Mouse (Mus musculus): ENCODE measurements at regions not wholly inside any gene's neighbourhood (a gene's known extent, or its start where the extent isn't known, plus 50 kb on each side); places are given as distances from the start of the nearest gene placed in this dataset.
A peak's percentile ranks its signal among the peaks of the same experiment; 100 is the strongest.

DNA sequence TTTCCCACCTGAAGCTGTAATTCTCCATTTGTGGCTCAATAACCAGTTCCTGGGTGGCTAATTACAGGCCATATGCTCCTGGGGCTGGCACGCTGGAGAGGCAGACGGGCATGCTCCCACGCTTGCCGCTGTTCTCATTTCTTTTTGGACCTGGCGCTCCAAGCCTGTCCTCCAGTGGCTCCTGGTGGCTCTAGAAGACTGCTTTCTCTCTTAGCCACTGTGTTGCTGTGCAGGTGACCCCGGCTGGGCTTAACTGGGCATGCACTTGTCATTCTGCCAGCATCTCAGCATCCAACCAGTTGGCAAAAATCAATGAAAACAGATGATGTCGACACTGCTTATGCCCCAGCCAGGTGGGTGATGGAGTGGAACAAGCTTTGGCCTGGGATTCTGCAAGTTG, 1944.6 kb upstream of the Lrrc6 start:
- DNase-seq (ENCODE audit: low spot score): no peak

DNA sequence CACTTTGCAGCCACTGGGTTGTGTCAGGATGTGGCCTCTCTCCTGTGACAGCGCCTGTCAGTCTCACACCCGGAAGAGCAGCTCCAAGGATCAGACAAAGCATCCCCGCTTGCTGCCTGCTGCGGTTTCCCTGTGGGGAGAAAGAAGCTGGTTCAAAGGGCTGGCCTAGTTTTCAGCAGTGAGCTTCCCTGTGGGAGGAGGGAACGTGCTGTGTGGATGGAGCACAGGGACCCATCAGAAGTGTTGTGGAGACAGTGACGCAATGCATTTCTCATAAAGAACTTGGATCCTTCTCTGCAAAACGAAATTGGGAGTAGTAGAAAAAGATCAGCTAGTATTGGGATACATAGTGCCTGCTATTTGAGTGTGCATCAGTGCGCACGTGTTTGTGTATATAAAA, 1939.9 kb upstream of the Lrrc6 start:
- no peak for DNase-seq (ENCODE audit: low spot score)

DNA sequence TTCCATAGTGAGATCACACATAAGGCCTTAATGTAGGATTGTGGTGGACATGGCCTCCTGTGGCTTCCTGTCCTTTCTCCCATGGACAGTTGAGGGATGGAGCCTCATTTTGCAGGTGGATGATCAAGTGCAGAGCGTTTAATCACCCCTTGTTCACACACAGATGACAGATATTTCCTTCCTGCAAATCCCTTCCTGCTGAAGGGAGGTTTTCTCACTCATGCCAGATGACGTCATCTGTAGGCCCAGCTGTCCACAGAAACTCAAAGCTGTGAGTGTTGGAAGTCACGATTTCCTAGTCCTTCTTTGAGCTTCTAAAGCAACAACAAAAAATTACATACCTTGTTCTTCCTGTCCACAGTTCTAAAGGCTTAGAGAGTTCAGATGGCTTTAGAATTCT, 1935.3 kb upstream of the Lrrc6 start:
- DNase-seq (ENCODE audit: low spot score): no peak

DNA sequence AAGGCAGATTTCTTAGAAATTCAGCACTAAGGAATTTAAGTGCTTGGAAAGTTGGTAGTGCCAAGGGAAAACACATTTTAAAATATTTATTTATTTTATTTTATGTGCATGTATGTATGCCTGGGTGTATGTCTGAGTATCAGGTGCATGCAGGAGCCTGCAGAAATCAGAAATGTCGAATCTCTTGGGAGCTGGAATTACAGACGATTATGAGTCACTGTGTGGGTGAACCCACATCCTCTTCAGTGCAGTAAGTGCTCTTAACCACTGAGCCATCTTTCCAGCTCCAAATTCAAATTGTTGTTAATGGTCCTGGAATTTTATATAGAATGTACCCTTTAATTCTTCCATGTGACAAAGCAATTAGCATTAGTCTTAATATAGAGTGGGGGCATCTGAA, 1930.5 kb upstream of the Lrrc6 start:
- no peak for DNase-seq (ENCODE audit: low spot score)

DNA sequence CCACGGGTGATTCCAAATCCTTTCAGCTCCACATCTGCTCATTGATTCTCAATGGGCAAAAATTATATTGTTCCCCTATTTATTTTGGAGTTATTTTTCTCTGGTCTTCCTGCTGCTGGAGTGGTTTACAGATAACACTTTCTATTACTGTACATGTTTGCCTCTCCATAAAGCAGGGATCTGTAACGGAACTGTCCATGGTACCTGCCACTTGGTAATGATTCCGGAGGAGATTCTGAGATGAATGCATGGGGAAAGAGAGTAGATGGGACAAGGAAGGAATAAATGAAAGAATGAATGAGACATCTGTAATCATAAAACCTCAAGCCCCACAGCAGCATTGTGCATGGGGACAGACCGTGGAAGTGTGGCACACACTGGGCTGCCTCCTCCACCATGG, 1929.8 kb upstream of the Lrrc6 start:
- peak; percentile 45 for DNase-seq (ENCODE audit: low spot score)

DNA sequence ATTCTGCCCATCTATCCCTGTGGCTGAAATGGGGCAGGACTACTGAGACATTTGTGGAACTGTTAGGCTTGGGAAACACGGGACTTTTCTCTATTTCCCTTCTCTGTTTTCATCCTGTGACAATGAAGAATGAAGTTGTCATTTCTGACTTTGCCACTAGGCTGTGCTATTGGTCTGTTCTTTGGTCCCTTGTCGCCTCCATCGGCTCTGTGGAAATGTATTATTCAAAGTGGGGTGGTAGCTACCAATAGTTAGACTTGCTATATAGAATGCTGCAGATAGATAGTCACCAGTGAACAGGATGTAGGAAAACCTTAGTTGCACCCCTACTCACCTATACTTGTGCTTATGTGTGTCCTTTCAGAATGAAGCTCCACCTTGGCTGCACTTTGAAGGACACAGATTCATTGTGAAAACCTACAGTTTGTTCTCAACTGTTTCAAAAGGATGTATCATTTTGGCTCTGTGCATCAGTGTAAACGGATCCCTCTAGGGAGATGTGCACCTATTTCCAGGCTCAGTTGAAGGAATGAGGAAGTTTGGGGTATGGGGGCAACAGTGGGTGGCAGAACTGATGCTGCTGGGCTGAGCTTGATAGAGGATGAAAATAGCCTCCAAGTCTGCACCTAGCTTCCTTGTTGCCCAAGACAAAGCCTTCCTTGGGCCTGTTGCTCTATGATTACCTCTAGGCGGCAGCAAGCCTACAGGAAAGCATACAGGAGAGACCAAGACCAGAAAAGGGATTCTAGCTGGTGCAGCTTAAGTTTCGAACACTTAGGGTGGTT, 1927.9 kb upstream of the Lrrc6 start:
- peak; percentile 85 for DNase-seq (ENCODE audit: low spot score)

DNA sequence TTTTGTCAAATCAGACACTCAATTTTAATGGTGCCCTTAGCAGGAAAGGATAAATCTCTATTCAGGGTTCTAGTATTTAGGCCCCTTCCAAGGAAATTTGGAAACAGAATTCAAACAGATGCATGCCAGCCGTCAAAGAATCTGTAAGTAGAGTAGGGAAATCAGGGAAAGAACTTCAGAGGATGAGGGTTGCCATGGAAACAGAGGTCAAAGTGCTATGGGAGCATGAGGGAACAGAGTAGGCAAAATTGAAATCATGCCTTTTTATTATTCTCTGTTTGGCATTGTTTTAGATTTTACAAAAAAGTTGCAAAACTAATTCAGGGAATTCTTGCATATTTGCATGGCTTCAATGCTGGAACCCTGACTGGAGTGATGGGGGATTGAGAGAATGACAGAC, 1916.4 kb upstream of the Lrrc6 start:
- peak; percentile 34 for DNase-seq (ENCODE audit: low spot score)

DNA sequence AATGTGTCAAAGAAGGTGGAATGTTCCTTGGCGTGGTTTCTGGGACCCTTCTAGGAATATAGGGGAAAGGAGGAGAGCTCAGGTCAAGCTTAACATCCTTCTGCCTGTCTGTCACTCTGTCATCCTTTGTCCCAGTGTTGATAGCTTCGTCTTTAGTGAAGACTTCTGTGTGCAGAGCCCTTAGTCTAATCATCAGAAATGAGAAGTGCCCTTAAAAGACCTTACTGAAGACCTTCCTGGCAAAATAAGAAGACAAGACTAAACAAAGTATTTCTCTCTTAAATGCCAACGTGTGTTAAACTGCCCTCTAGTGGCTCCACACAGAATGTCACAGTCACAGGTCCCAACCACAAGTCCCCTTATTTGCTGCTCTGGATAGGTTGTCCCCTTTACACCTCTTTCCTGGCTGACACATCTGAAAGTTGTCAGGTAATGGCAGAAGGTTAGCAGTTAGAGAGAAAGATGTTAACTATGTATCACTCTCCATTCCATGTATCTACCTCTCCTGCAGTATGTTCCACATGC, 1914.8 kb upstream of the Lrrc6 start:
- DNase-seq (ENCODE audit: low spot score): peak; percentile 76

DNA sequence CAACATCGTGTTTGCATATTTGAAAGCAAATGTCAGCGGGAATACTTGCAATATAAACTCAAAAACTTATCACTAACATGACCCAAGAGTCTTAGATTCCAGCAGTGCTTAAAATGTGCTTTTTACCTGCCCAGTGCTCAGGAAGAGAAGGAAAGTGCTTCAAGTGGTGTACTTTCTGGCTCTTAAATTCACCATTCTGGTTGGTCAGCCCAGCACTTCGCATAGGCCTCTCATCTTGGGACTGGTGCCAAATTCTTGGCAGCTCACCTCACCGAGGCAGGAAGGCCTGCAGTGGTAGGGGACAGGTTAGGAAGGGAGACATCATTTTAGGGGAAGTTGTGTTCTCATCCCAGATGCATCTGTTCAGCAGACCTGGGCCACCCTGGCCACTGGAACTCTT, 1913.3 kb upstream of the Lrrc6 start:
- no peak for DNase-seq (ENCODE audit: low spot score)

DNA sequence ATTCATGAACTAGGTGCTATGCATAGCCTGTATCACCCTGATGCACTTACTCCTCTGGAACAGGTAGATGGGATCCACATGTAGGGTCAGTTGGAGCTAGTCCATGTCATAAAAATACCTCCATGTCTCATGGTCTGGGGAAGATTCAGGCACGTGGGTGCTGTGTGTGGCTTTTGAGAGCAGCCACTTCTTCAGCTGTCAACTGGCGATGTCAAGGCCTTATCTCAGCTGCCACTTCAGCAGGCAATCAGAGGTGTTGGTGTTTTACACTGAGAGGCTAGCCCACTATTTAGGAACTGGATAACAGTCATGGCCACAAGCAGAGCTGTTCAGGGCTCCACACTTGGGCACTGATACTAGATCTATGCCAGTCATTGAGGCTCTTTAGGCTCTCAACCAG, 1912.0 kb upstream of the Lrrc6 start:
- no peak for DNase-seq (ENCODE audit: low spot score)

DNA sequence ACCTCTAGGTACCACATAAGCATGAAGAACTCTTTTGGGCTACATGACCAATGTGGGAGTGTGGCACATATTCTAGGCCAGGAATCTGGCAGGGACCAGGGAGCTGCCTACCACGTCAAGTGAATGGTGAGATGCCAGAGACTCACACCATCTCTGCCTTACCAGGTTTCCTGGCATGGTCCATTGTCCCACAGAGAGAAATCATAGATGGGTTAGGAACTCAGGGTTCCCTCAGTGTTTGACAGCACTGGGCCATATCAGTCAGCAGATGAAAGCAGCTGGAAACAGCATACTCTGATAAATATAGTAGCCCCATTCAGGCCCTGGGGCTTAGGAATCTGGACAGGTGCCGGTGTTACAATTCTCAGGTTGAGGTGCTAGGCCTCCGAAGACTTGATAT, 1911.4 kb upstream of the Lrrc6 start:
- DNase-seq (ENCODE audit: low spot score): no peak

DNA sequence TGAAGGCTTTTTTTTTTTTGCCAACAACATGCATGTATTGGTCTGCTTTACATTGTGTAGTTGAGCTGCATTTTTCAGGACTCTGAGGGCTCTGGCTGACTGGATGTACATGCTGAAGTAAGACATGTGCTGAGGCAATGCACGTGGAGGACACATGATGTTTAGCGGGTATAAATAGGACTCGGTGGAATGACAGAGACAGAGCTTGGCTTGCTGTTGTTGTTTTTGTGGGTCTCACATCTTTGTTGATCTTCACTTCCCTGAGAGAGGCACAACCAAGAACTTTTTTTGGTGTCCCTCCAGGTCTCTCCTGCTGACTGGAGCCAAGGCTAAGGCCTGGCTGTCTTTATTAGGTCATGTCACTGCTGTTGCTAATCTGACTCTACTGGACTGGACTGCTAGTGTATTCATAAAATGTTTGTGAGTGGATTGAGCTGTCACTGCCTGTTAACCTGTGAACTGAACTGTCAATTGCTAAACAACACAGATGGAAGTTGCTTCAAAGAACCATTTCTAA, 1902.9 kb upstream of the Lrrc6 start:
- no peak for DNase-seq (ENCODE audit: low spot score)

DNA sequence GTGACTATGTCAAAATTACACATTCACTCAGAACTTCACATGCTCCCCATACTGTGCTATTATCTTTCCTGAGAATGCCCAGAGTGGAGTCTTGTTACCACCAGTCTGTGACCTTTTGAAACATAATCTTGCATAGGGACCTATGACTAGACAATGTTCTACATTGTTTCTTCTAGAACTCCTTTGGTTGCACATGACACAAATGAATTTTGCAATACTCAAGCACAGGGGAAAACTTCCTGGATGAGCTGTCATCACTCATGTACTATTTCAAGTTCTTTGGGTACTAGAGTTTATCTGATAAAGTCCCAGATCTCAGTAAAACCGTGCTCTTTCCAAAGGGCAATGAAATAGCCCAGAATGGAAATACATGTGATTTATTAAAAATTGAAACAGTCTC, 1901.0 kb upstream of the Lrrc6 start:
- no peak for DNase-seq (ENCODE audit: low spot score)

DNA sequence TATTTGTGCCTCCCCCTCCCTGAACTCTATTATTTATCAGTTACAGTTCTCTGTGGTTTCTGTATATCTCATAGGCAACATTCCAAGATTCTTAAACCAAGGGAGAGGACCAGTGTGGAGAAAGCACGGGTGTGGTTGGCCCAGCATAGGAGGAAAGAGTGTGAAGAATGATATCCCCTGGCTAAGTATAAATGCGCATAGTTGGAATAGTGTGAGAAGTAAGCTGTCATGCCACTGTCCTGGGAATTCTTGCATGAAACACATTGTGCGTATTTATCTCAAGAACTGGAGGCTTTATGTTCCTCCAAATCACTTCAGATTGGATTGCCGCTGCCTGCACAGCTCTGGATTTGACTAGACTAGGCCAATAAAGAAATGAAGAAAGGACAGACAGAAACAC, 1900.3 kb upstream of the Lrrc6 start:
- DNase-seq (ENCODE audit: low spot score): no peak

DNA sequence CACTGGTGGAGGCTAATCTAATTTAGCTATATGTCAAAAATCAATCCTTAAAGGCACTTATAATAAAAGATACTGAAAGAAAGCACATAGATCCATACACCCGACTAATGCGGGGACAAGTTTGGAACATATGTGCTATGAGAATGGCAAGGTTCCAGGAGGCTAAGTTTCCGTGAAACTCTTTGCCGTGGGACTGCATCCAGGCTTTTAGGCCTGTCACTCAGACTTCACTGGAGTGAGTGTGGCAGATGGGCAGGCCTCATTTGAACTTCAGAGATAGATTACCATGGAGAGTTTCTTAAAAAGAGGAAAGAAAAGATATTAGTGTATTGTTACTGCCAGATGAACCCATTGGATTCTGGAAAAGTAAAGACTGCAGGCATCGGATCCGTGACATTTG, 1895.9 kb upstream of the Lrrc6 start:
- DNase-seq (ENCODE audit: low spot score): no peak

DNA sequence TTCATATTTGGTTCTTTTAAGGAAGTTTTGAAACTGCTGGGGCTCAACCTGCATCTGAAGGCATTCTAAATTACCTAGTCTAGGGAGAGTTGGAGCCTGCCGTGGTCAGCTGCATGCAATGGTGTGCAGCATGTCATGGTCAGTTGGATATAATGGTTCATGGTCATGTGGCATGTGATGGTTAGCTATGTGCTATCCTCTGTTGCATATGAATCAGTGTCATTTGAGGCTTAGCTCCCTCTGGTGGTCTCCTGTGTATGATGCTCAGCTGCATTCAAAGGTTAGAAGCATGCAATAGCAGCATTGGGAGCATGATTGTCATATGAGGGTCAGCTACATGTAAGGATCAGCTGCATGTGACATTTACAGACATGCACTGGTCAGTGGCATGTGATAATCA, 1894.0 kb upstream of the Lrrc6 start:
- peak; percentile 43 for DNase-seq (ENCODE audit: low spot score)

DNA sequence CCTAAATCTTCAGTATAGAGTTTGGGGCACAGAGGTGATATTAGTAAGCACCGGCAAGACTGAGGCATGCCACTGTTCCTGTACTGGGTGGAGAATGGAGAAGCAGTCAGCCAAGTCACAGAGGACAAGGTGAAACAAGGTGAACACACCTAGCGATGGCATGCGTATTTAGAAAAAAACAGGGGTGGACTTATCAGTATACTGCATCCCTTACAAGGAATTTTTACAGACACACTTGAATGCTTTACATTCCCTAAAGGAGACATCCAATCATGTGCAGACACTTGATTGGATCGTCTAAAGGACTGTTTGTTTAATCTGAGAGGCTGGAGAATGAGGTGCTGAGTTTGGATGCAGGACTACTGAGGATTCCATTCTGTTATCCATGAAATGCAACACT, 1893.4 kb upstream of the Lrrc6 start:
- no peak for DNase-seq (ENCODE audit: low spot score)

DNA sequence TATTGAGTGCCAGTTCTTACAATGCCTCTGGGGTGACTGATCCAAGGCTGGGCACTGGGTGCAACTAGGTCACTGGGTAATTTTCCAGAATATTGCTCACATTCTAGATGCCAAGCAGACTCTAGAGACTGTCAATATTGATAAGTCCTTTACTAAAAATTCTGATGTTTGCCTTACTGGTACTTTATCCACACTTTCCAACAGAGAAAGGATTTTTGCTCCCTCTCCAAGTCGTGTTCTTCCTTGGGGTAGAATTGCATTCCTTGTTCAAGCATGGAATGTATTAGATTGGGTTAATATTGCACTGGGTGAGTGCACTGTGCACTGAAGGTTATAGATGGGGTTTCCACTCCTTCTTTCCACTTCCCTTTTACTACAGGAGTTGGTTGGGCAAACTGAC, 1891.0 kb upstream of the Lrrc6 start:
- DNase-seq (ENCODE audit: low spot score): no peak

DNA sequence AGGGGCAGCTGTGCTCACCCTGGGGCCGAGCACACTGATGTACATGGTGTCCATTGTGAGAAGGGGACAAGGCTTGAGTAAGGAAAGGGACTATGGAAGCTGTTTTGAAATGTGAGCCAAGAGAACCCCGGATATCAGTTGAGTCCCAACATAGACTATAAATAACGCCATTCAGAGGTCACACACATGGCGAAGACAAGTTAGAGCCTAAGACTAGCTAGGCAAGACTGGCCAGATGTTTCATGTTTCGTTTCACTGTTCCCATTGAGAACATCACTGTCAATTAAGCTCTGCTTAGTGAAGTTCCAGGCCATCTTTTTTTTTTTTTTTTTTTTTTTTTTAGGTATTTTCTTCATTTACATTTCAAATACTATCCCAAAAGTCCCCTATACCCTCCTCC, 1889.1 kb upstream of the Lrrc6 start:
- no peak for DNase-seq (ENCODE audit: low spot score)

DNA sequence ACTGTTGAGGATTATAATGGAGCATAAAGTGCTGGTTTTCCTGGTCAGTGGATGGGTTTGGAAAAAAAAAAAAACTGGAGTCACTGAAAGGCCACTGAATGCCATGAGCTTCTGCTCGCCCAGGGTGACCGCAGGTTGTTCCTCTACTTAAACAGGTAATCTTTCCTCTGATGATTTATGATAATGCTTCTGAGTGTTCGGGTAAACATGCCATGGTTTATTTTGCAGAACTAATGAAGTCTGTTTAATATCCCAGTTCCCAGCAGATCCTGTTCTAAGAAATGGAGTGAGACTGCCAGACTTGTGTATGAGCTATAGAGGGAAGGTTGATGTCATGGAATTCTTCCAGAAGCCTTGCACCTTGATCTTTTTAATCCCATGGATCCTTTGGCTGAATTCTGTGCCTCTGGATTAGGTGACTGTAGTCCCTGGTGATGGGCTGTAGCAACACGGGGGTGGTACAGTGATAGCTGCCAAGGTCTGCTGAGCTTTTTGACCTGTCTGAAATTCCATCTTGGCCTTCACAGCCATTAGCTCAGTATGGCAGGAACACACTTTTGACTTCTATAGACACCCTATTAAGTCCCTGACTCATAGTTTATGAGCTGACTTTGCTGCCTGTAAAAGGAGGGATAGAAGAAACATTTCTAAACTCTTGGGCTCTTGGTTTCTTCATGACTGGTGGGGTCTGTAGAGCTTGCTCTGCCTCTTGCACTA, 1886.8 kb upstream of the Lrrc6 start:
- DNase-seq (ENCODE audit: low spot score): no peak

DNA sequence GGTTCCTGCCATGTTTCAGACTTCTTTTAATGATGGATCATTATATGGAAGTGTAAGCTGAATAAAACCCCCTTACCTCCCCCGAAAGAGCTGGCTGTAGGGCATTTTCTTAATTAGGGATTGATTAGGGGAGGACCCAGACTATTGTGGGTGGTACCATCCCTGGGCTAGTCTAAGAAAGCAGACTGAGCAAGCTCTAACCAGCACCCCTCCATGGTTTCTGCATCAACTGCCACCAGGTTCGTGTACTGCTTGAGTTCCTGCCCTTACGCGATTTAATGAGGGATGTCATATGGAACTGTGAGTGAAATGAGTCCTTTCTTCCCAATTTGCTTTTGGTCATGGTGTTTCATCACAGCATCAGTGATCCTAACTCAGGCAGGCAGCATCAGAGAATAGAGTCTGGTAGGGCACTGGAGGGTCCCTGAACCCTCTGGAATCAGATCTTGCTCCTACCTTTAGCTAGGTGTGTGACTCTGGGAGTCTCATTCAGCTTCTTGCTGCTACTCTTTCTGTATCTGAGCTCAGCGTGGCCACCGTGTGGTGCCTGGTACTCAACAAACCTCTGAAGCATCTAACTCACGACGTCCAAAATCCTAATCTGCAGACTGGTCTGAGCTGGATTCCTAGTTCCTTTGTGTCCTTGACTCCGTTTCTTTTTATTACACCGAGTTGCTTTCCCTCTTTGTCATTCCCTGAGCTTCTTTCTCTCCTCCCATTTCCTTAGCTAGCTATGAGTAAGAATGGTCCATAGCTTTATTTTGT, 1884.0 kb upstream of the Lrrc6 start:
- DNase-seq (ENCODE audit: low spot score): no peak

DNA sequence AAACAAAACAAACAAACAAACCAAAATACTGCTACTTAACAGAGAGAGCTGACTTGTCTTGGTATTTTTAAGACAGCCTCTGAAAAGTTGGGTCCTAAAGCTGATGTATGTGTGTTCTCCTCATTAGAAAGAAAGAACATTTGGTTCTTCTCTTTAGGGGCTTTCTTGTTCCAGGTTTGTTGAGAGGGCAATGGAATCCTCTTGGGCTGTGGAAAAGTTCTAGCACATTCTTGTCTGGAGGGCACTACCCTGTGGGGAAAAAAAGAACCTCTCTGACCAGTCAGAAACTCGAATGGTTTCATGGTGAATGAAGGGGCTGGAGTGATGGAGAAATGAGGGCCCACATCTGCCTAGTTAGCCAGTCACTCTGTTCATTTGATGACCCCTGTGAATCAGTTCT, 1874.5 kb upstream of the Lrrc6 start:
- DNase-seq (ENCODE audit: low spot score): no peak

DNA sequence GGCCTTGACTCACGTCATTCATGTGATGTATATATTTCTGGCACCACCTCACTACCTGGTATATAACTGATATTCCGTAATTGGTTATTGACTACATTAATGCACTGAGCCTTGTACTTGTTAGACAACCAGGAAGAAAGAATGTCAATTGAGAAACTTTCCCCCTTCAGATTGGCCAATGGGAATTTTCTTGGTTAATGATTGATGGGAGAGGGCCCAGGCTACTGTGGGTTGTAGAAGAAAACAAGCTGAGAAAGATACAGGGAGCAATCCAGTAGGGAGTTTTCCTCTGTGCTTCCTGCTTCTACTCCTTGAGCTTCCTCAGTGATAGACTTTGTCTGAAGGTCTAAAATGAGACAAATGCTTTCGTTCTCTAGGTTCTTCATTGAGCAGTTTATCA, 1866.1 kb upstream of the Lrrc6 start:
- no peak for DNase-seq (ENCODE audit: low spot score)
